Mouse (Mus musculus) CH12.LX (cell line): Measurements from ENCODE around the gene Gmpr2. TPM values are rescaled to one million over a fixed set of nuclear protein-coding genes. Genes with fewer than 3 reads are reported as not detected.
A peak's percentile ranks its signal among the peaks of the same experiment; 100 is the strongest.

Experiments
- DNase-seq: peaks from one replicate; pipeline ENCODE4 v3.0.0-alpha.2; 2013; ENCODE audit errors: extremely low read depth
- H3K27ac ChIP-seq: 2 replicates; pipeline ENCODE4 v1.5.1; 2012; ENCODE audit warnings: low read depth, mild to moderate bottlenecking, control low read depth, moderate library complexity; ENCODE audit not compliant: insufficient read depth
- H3K27me3 ChIP-seq: replicated peaks from 2 replicates; pipeline ENCODE3; 2012; ENCODE audit warnings: inconsistent platforms
- H3K36me3 ChIP-seq, 2 experiments: replicated peaks in 1 of 2; 2 replicates each; pipeline versions ENCODE3 to v1.6.1; 2012; ENCODE audit warnings: inconsistent platforms in 1 of 2, low read length in 1 of 2, mild to moderate bottlenecking in 1 of 2, mixed read lengths in 1 of 2, moderate library complexity in 1 of 2; ENCODE audit not compliant: control insufficient read depth in 1 of 2, insufficient read depth in 1 of 2
- H3K4me1 ChIP-seq, 2 experiments: 2 replicates each; pipeline ENCODE4 v1.6.1; 2012; ENCODE audit warnings: inconsistent platforms in 1 of 2, moderate library complexity in 1 of 2; ENCODE audit not compliant: insufficient read depth in 2 of 2, control insufficient read depth in 1 of 2
- H3K4me2 ChIP-seq: 2 replicates; pipeline ENCODE4 v1.6.1; 2012; ENCODE audit warnings: low read depth, mild to moderate bottlenecking, control low read depth; ENCODE audit not compliant: poor library complexity, insufficient read depth, severe bottlenecking
- H3K4me3 ChIP-seq, 3 experiments: fragments of 150-350 bp in 1 of 3; sonication (generic) in 1 of 3; replicated peaks in 1 of 3; 2 replicates each; pipeline versions ENCODE3 to v1.5.1; 2011 to 2012; ENCODE audit warnings: low read depth in 2 of 3, low read length in 2 of 3, mild to moderate bottlenecking in 2 of 3, moderate library complexity in 2 of 3, control low read depth in 1 of 3, improper control_type of control experiment in 1 of 3, inconsistent platforms in 1 of 3, mixed read lengths in 1 of 3; ENCODE audit not compliant: poor library complexity in 1 of 3
- H3K79me2 ChIP-seq: replicated peaks from 2 replicates; pipeline ENCODE4 v1.6.1; 2012; ENCODE audit warnings: mild to moderate bottlenecking, moderate library complexity; ENCODE audit not compliant: control insufficient read depth, poor library complexity, insufficient read depth, severe bottlenecking; ENCODE audit errors: extremely low read depth
- H3K9ac ChIP-seq: 2 replicates; pipeline ENCODE4 v1.6.1; 2012; ENCODE audit warnings: low read depth, mild to moderate bottlenecking, control low read depth, moderate library complexity; ENCODE audit not compliant: insufficient read depth
- H3K9me3 ChIP-seq: replicated peaks from 2 replicates; pipeline ENCODE3; 2012; ENCODE audit warnings: low read length, inconsistent platforms, mixed read lengths
- BHLHE40 ChIP-seq: IDR thresholded peaks from 2 replicates; pipeline ENCODE4 v1.6.1; 2011; ENCODE audit warnings: mild to moderate bottlenecking, low read depth, low read length, improper control_type of control experiment
- CHD1 ChIP-seq: IDR thresholded peaks from 2 replicates; pipeline ENCODE4 v1.6.1; 2012; ENCODE audit warnings: low read depth, low read length, improper control_type of control experiment, inconsistent platforms
- CHD2 ChIP-seq: IDR thresholded peaks from 2 replicates; pipeline ENCODE4 v1.6.1; 2011; ENCODE audit warnings: low read length, improper control_type of control experiment
- E2F4 ChIP-seq: IDR thresholded peaks from 2 replicates; pipeline ENCODE4 v1.6.1; 2011; ENCODE audit warnings: low read depth, low read length, improper control_type of control experiment; ENCODE audit not compliant: insufficient replicate concordance
- ELF1 ChIP-seq: IDR thresholded peaks from 2 replicates; pipeline ENCODE4 v1.6.1; 2014; ENCODE audit warnings: low read depth, mild to moderate bottlenecking, inconsistent platforms, low read length, improper control_type of control experiment
- EP300 ChIP-seq: IDR thresholded peaks from 2 replicates; pipeline ENCODE4 v1.6.1; 2011; ENCODE audit warnings: low read length, improper control_type of control experiment
- ETS1 ChIP-seq: conservative IDR thresholded peaks from 2 replicates; pipeline ENCODE4 v1.6.1; 2012; ENCODE audit warnings: low read depth, mild to moderate bottlenecking, inconsistent platforms, low read length, improper control_type of control experiment, moderate library complexity
- GABPA ChIP-seq: IDR thresholded peaks from 2 replicates; pipeline ENCODE4 v1.6.1; 2012; ENCODE audit warnings: low read depth, low read length, improper control_type of control experiment, inconsistent platforms; ENCODE audit not compliant: insufficient replicate concordance
- HCFC1 ChIP-seq: IDR thresholded peaks from 2 replicates; pipeline ENCODE4 v1.6.1; 2012; ENCODE audit warnings: low read depth, mild to moderate bottlenecking, inconsistent platforms, low read length, improper control_type of control experiment
- JUN ChIP-seq: IDR thresholded peaks from 2 replicates; pipeline ENCODE4 v1.6.1; 2011; ENCODE audit warnings: low read depth, mild to moderate bottlenecking, low read length, improper control_type of control experiment, moderate library complexity; ENCODE audit not compliant: insufficient read depth
- KAT2A ChIP-seq: IDR thresholded peaks from 2 replicates; pipeline ENCODE4 v1.6.1; 2012; ENCODE audit warnings: low read length, improper control_type of control experiment, inconsistent platforms; ENCODE audit not compliant: insufficient replicate concordance
- MAFK ChIP-seq: IDR thresholded peaks from 2 replicates; pipeline ENCODE4 v1.6.1; 2011; ENCODE audit warnings: low read length, improper control_type of control experiment; ENCODE audit not compliant: insufficient replicate concordance
- MAZ ChIP-seq: IDR thresholded peaks from 2 replicates; pipeline ENCODE4 v1.6.1; 2012; ENCODE audit warnings: low read depth, mild to moderate bottlenecking, inconsistent platforms, low read length, improper control_type of control experiment, moderate library complexity
- MEF2A ChIP-seq: IDR thresholded peaks from 2 replicates; pipeline ENCODE4 v1.6.1; 2014; ENCODE audit warnings: low read depth, mild to moderate bottlenecking, inconsistent platforms, low read length, improper control_type of control experiment, borderline replicate concordance
- MXI1 ChIP-seq: IDR thresholded peaks from 2 replicates; pipeline ENCODE4 v1.6.1; 2011; ENCODE audit warnings: mild to moderate bottlenecking, low read depth, low read length, improper control_type of control experiment
- NELFE ChIP-seq: IDR thresholded peaks from 2 replicates; pipeline ENCODE4 v1.6.1; 2011; ENCODE audit warnings: low read depth, low read length, improper control_type of control experiment
- NRF1 ChIP-seq: IDR thresholded peaks from 2 replicates; pipeline ENCODE4 v1.6.1; 2014; ENCODE audit warnings: low read depth, mild to moderate bottlenecking, inconsistent platforms, low read length, improper control_type of control experiment, moderate library complexity
- POLR2A ChIP-seq: IDR thresholded peaks from 2 replicates; pipeline ENCODE4 v1.6.1; 2011; ENCODE audit warnings: low read depth, mild to moderate bottlenecking, improper control_type of control experiment, low read length
- POLR2AphosphoS2 ChIP-seq: IDR thresholded peaks from 2 replicates; pipeline ENCODE4 v1.6.1; 2011; ENCODE audit warnings: low read depth, low read length, improper control_type of control experiment
- RAD21 ChIP-seq: IDR thresholded peaks from 2 replicates; pipeline ENCODE4 v1.6.1; 2011; ENCODE audit warnings: low read depth, mild to moderate bottlenecking, low read length, improper control_type of control experiment, moderate library complexity
- SIN3A ChIP-seq: IDR thresholded peaks from 2 replicates; pipeline ENCODE4 v1.6.1; 2012; ENCODE audit warnings: low read length, improper control_type of control experiment, inconsistent platforms
- TBP ChIP-seq: conservative IDR thresholded peaks from 2 replicates; pipeline ENCODE4 v1.6.1; 2011; ENCODE audit warnings: low read depth, low read length, improper control_type of control experiment
- TCF12 ChIP-seq: IDR thresholded peaks from 2 replicates; pipeline ENCODE4 v1.6.1; 2014; ENCODE audit warnings: low read depth, mild to moderate bottlenecking, inconsistent platforms, low read length, improper control_type of control experiment
- UBTF ChIP-seq: IDR thresholded peaks from 2 replicates; pipeline ENCODE4 v1.6.1; 2012; ENCODE audit warnings: low read depth, mild to moderate bottlenecking, inconsistent platforms, low read length, improper control_type of control experiment, moderate library complexity
- USF1 ChIP-seq: IDR thresholded peaks from 2 replicates; pipeline ENCODE4 v1.6.1; 2014; ENCODE audit warnings: low read depth, mild to moderate bottlenecking, inconsistent platforms, low read length, improper control_type of control experiment
- ZC3H11A ChIP-seq: IDR thresholded peaks from 2 replicates; pipeline ENCODE4 v1.6.1; 2012; ENCODE audit warnings: low read depth, mild to moderate bottlenecking, inconsistent platforms, low read length, improper control_type of control experiment
- ZKSCAN1 ChIP-seq: IDR thresholded peaks from 2 replicates; pipeline ENCODE4 v1.6.1; 2012; ENCODE audit warnings: low read depth, inconsistent platforms, low read length, improper control_type of control experiment, borderline replicate concordance
- ZMIZ1 ChIP-seq: IDR thresholded peaks from 2 replicates; pipeline ENCODE4 v1.6.1; 2012; ENCODE audit warnings: low read depth, mild to moderate bottlenecking, inconsistent platforms, low read length, improper control_type of control experiment
- dilution Hi-C: fragments of 300-500 bp; cut with MboI; formaldehyde crosslinking; loops from 2 replicates; pipeline ENCODE4 v1.14.3; 2020; ENCODE audit warnings: low sequenced_read_pairs; ENCODE audit not compliant: extremely low pct_unique_long_range_greater_than_20kb, extremely low pct_ligation_motif_present
- in situ Hi-C: fragments of 300-500 bp; cut with MboI; formaldehyde crosslinking; loops from 3 replicates; pipeline ENCODE4 v1.14.3; 2019; ENCODE audit warnings: low sequenced_read_pairs, low pct_ligation_motif_present, low pct_unique_long_range_greater_than_20kb, mixed read lengths
- polyA plus RNA-seq: library from polyadenylated mRNA; unstranded; fragments of >175 nt; gene quantifications from 2 replicates; pipeline ENCODE4 v1.2.1, GENCODE M21; 2012; ENCODE audit warnings: low read depth; ENCODE audit not compliant: insufficient read length
- total RNA-seq, 2 experiments: library from RNA; depleted of rRNA; stranded (reverse); fragments of 300-350 nt in 1 of 2; fragments of >200 nt in 1 of 2; gene quantifications; 2 replicates each; pipeline ENCODE4 v1.2.3; 2012 to 2014

Gene Gmpr2
- total and polyA plus RNA-seq, 3 experiments = 34.7 to 51.3 (median 37.3) TPM

DNA sequence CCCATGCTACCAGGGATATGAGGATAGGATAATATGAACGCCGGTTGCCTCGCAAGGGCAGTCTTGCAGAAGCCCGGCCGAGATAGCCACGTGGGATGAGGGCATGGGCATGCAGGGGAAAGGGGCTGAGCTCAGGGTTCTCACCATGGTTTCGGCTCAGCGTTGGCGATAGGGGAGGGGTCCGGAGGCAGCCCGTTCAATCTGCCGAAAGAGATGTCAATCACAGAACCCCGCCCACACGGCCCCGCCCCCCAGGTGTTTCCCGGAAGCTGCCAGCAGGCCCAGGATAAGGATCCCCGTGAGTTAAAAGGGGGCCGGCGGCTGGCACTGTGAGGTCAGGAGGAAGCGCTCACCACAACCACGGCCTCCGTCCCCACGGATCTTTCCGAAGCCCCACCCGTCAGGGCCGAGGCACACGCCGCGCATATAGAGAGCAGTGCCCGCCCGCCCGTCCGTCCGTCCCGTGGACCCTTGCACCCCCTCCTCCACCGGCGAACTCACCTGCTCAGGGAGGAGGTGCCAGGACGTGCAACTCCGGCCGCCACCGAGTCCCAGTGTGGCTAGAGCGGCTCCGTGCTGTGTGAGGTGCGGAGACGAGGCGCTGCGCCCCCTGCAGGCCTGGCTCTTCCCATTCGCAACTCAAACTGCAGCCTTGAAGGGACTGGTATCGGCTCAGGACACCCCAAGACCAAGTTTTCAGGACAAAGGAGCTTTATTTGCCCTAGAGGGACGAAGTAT lies 50.1 kb downstream of the Gmpr2 start, which contains the start of gene Rabggta (continued):
- TF ChIP-seq ETS1 = peak; percentile 59; the same call in 1 of the 2 replicates
- TF ChIP-seq MXI1 = peak; percentile 95
- 0 out of 2 replicates have a peak, but pooled peaks have one; percentile 59 for TF ChIP-seq KAT2A
- no peak for TF ChIP-seq E2F4

DNA sequence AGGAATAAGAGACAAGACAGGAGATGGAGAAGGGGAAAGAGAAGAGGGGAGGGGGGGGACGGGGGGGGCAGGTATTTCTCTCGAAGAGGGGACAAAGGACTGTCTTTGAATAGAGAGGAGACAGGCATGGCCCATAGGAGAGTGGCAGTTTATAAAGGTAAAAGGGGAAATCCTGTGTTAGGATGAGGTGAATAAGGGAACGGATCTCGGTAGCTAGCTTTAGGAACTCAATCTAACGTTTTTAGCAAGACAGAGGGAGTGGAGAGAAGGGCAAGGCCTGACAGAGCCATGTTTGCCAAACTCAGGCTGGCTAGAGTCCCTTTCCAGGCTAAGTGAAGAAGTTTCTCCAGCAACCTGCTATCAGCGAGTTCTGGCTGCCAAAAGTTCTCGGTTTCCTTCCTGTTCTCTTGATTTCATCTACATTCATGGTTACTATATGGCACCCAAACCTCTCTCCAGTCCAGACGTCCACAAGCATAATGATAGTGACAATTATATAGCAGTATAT lies 50.8 kb downstream of the Gmpr2 start:
- H3K9me3 ChIP-seq = no peaks in the 10 kb centered on the region
- H3K27ac ChIP-seq = no peak overlapping the region
- no peaks in the 10 kb centered on the region for H3K79me2 ChIP-seq
- H3K4me1 ChIP-seq = peaks cover 15 to 40% of the 10 kb centered on the region in 2 experiments
- peak overlapping the region; percentile 56; the same call in 1 of the 2 replicates for H3K9ac ChIP-seq
- H3K4me2 ChIP-seq = peak overlapping the region; percentile 46
- TF ChIP-seq CHD2 (no peak), GABPA (no peak), BHLHE40 (no peak), NRF1 (no peak), TBP (no peak), RAD21 (no peak), MEF2A (no peak), ZKSCAN1 (no peak), EP300 (no peak), POLR2A (no peak), MXI1 (no peak), TCF12 (no peak), MAZ (no peak), HCFC1 (no peak)
- dilution Hi-C loops (no loop called here), in situ Hi-C loops (no loop called here)
- DNase-seq = no peak
- H3K4me3 ChIP-seq = peak overlapping the region; percentile 44 to 84 (median 65)
- H3K27me3 ChIP-seq = peaks cover 18% of the 10 kb centered on the region
- peaks cover 23 to 32% of the 10 kb centered on the region in 2 experiments for H3K36me3 ChIP-seq

DNA sequence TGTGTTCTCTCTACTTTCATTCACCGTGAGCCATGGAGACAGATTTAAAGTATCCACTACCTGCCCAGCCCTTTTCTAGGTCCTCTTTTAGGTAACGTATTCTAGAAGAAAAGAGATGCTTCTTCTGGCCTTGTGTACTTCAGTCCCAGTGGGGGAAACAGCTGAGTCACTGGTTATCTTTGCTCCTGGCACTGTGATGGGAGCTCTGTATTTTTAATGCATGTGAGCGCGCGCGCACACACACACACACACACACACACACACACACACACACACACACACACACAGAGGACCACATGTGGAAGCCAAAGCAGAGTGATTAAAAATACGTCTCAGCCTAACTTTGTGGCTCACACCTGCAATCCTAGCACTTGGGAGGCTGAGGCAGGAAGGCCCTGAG lies 51.7 kb downstream of the Gmpr2 start:
- DNase-seq = no peak
- dilution Hi-C loops = no loop called here
- H3K27ac ChIP-seq = no peak overlapping the region
- H3K4me1 ChIP-seq = peaks cover 15 to 45% of the 10 kb centered on the region in 2 experiments
- peaks cover 22% of the 10 kb centered on the region for H3K27me3 ChIP-seq
- peaks cover 16 to 24% of the 10 kb centered on the region in 2 experiments for H3K36me3 ChIP-seq
- no peak overlapping the region for H3K4me2 ChIP-seq
- H3K9me3 ChIP-seq = no peaks in the 10 kb centered on the region
- no peak overlapping the region for H3K9ac ChIP-seq
- in situ Hi-C loops = no loop called here
- no peak overlapping the region for H3K4me3 ChIP-seq
- H3K79me2 ChIP-seq = no peaks in the 10 kb centered on the region
- no peak for TF ChIP-seq MXI1
- no peak for TF ChIP-seq NELFE
- TF ChIP-seq ZMIZ1 = no peak
- TF ChIP-seq ELF1 = no peak
- no peak for TF ChIP-seq JUN
- TF ChIP-seq USF1 = no peak
- TF ChIP-seq RAD21 = no peak
- no peak for TF ChIP-seq ETS1
- no peak for TF ChIP-seq CHD1
- no peak for TF ChIP-seq SIN3A
- no peak for TF ChIP-seq MAFK
- no peak for TF ChIP-seq NRF1
- no peak for TF ChIP-seq POLR2AphosphoS2
- TF ChIP-seq ZKSCAN1 = no peak
- TF ChIP-seq ZC3H11A = no peak
- no peak for TF ChIP-seq UBTF
